Mouse (Mus musculus): ENCODE data around the gene Rnf182. TPM values are rescaled to one million over a fixed set of nuclear protein-coding genes. Genes with fewer than 3 reads are reported as not detected.

Rnf182 gene
- 9.9 and 10.4 TPM in 2 replicates for polyA plus RNA-seq (2014; fragmentation: Nextera tagmentation; extraction: Ambion mirVana)

DNA sequence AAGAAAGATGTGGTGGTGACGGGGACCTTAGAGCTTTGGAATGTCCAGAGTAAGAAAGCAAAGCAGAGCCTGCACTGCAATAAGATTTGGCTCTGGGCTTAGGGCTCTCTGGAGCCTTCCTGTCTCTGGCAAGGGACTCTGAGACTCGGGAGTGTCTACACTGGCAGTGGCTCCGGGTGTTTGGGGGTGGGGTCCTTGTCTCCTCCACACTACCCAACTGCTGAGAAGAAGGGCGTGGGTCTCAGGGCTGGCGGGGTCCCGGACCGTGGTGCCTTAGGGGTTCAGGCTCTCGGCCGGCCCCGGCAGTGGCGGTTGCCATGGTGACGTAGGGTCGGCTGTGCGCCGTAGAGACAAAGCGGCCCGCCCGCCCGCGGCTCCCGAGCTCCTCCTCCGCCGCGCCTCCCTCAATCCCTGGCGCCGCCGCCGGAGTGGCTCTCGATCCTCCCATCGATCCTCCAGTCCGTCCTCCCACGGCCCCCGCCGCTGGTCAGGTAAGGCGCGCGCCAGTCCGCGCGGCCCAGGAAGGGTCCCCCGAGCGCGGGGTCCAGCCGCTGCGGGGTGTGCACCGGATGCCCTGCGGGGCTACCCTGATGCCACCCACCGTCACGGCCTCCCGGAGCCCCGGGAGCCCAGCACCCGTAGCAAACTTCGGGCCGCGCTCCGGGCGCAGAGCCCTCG lies at the start of gene Rnf182:
Gene Rnf182, plus strand, starts transcription at position 134 of the 678 bp plus-strand sequence.
- peak; percentile 96 for ATAC-seq (ENCODE audit: low FRiP score)
- under 1% methylated on average over 48 of the region's 58 CpGs for WGBS
- peak within 1 kb of the TSS; percentile 89 for H3K4me2 ChIP-seq (replicated peaks; ENCODE audit: low read depth, low read length)
- H3K27ac ChIP-seq (ENCODE audit: low read depth, low read length): peak within 1 kb of the TSS; percentile 55
- H3K27me3 ChIP-seq (ENCODE audit: control insufficient read depth, insufficient read depth, low read length): no peaks in the 10 kb centered on the region; the same call in 1 of the 2 replicates
- H3K4me1 ChIP-seq (replicated peaks; ENCODE audit: control insufficient read depth, insufficient read depth, low read length): peaks cover 4% of the 10 kb centered on the region; the same call in 1 of the 2 replicates
- H3K36me3 ChIP-seq (ENCODE audit: control insufficient read depth, insufficient read depth, low read length): no peaks in the 10 kb centered on the region
- DNase-seq (ENCODE audit: low spot score): peak; percentile 92
- H3K4me3 ChIP-seq (ENCODE audit: low read depth, low read length): peak within 1 kb of the TSS; percentile 75
- peak within 1 kb of the TSS; percentile 79 for H3K9ac ChIP-seq (ENCODE audit: low read depth, low read length)
- no peaks in the 10 kb centered on the region for H3K9me3 ChIP-seq (ENCODE audit: control insufficient read depth, low read length)

DNA sequence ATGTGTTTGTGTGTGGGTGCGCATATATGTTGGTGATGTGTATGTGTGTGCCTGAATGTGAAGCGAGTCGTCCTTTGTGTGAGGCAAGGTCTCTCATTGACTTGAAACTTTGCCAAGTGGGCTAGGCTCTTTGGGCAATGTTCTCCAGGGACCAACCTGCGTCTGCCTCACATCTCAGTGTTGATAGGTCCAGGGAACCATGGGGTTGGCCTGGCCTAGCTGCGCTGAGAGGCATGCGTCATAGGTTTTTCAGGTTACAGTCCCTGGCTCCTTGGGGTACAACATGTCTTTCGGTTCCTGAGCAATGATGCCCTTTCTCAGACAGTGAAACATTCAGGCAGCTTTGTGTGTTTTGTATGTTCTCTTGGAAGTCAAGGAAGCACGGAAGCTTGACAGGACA lies 49.3 kb upstream of the Rnf182 start:
- Histone ChIP-seq H3K27me3 (ENCODE audit: control insufficient read depth, insufficient read depth, low read length) (no peaks in the 10 kb centered on the region), H3K27ac (ENCODE audit: low read depth, low read length) (no peak overlapping the region), H3K9me3 (ENCODE audit: control insufficient read depth, low read length) (no peaks in the 10 kb centered on the region), H3K4me2 (replicated peaks; ENCODE audit: low read depth, low read length) (no peak overlapping the region), H3K36me3 (ENCODE audit: control insufficient read depth, insufficient read depth, low read length) (no peaks in the 10 kb centered on the region), H3K4me3 (ENCODE audit: low read depth, low read length) (no peak overlapping the region), H3K9ac (ENCODE audit: low read depth, low read length) (no peak overlapping the region), H3K4me1 (replicated peaks; ENCODE audit: control insufficient read depth, insufficient read depth, low read length) (no peaks in the 10 kb centered on the region)
- WGBS: 93% methylated on average over 8 of the region's 8 CpGs
- ATAC-seq (ENCODE audit: low FRiP score) (no peak), DNase-seq (ENCODE audit: low spot score) (no peak)

DNA sequence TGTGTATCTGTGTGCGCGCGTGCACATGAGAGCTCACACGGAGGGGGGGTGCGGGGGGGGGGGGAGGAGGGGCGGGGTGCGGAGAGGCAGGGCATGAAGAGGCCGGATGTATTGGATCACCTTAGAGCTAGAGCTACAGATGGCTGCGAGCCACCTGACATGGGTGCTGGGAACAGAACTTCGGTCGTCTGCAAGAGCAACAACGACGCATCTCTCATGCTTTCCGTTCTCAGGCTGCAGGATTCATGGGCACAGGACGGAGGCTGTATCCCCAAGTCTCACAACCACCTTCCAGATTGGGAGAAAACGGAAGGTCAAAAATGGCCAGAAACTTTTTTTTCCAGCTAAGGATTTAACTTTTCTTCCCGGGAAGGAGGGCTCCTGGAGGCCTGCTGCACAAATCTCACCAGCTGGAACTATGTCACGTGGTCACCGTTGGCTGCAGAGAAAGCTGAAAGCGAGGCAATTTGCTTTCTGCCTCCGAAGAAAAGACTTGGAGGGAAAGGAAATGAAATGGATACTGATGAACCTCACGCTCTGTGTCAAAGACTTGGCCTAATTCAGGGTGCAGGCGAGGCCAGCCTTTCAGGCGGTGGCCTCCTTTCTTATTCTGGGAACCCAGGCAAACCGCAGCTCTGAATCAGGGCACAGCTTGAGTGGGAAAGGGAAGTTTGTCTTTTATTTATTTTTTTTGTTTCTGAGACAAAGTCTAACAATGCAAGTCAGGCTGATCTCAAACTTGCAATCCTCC lies 48.2 kb upstream of the Rnf182 start:
- no peak for ATAC-seq (ENCODE audit: low FRiP score)
- DNase-seq (ENCODE audit: low spot score): no peak
- Histone ChIP-seq H3K9me3 (ENCODE audit: control insufficient read depth, low read length) (no peaks in the 10 kb centered on the region), H3K4me3 (ENCODE audit: low read depth, low read length) (no peak overlapping the region), H3K27me3 (ENCODE audit: control insufficient read depth, insufficient read depth, low read length) (no peaks in the 10 kb centered on the region), H3K36me3 (ENCODE audit: control insufficient read depth, insufficient read depth, low read length) (no peaks in the 10 kb centered on the region), H3K27ac (ENCODE audit: low read depth, low read length) (no peak overlapping the region), H3K9ac (ENCODE audit: low read depth, low read length) (no peak overlapping the region), H3K4me2 (replicated peaks; ENCODE audit: low read depth, low read length) (no peak overlapping the region), H3K4me1 (replicated peaks; ENCODE audit: control insufficient read depth, insufficient read depth, low read length) (no peaks in the 10 kb centered on the region)
- 61% methylated on average over 19 of the region's 25 CpGs for WGBS

DNA sequence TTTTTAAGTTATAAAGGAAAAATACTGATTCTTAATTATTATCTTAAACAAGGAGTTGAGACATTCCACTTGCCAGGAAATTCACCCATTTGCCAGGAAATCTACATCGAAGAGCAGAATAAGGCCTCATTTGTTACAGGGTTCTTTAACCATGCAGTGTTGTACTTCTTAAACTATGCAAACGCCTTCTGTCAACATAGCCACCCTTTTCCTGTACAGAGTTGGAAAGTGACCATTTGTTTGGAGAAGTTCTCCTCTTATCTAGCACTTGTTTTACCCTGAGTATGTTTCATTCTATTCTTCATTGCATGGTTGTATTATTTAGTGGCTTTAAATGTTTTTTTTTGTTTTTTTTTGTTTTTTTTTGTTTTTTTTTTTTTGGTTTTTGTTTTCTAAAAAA lies 41.5 kb upstream of the Rnf182 start:
- Histone ChIP-seq H3K9ac (ENCODE audit: low read depth, low read length) (no peak overlapping the region), H3K27ac (ENCODE audit: low read depth, low read length) (no peak overlapping the region), H3K4me2 (replicated peaks; ENCODE audit: low read depth, low read length) (no peak overlapping the region), H3K9me3 (ENCODE audit: control insufficient read depth, low read length) (no peaks in the 10 kb centered on the region), H3K4me3 (ENCODE audit: low read depth, low read length) (no peak overlapping the region), H3K4me1 (replicated peaks; ENCODE audit: control insufficient read depth, insufficient read depth, low read length) (no peaks in the 10 kb centered on the region), H3K27me3 (ENCODE audit: control insufficient read depth, insufficient read depth, low read length) (no peaks in the 10 kb centered on the region), H3K36me3 (ENCODE audit: control insufficient read depth, insufficient read depth, low read length) (no peaks in the 10 kb centered on the region)
- WGBS: 80% methylated on average over 2 of the region's 2 CpGs
- no peak for ATAC-seq (ENCODE audit: low FRiP score)
- no peak for DNase-seq (ENCODE audit: low spot score)

DNA sequence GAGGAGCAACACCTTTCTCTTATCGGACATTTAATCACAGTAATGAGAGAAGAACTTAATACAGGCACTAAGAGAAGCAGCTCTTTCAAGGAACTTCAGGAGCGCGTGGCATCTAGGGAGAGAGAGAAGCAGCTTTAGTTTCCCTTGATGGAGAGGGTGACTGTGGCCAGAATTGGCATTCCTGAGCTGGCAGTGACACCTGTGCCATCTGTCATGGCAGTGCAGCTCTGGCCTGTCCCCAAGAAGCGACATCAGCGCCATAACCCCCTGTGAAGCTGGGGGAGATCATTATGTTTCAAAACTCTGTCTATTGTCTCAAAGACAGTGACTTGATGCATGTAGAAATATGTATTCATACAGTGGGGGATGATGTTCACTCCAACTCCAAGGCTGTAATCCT lies 40.1 kb upstream of the Rnf182 start:
- no peaks in the 10 kb centered on the region for H3K36me3 ChIP-seq (ENCODE audit: control insufficient read depth, insufficient read depth, low read length)
- H3K4me2 ChIP-seq (replicated peaks; ENCODE audit: low read depth, low read length): no peak overlapping the region
- no peak overlapping the region for H3K4me3 ChIP-seq (ENCODE audit: low read depth, low read length)
- H3K9me3 ChIP-seq (ENCODE audit: control insufficient read depth, low read length): no peaks in the 10 kb centered on the region
- no peaks in the 10 kb centered on the region for H3K4me1 ChIP-seq (replicated peaks; ENCODE audit: control insufficient read depth, insufficient read depth, low read length)
- H3K27me3 ChIP-seq (ENCODE audit: control insufficient read depth, insufficient read depth, low read length): no peaks in the 10 kb centered on the region
- H3K27ac ChIP-seq (ENCODE audit: low read depth, low read length): no peak overlapping the region
- ATAC-seq (ENCODE audit: low FRiP score): no peak
- 92% methylated on average over 5 of the region's 5 CpGs for WGBS
- no peak overlapping the region for H3K9ac ChIP-seq (ENCODE audit: low read depth, low read length)
- no peak for DNase-seq (ENCODE audit: low spot score)

DNA sequence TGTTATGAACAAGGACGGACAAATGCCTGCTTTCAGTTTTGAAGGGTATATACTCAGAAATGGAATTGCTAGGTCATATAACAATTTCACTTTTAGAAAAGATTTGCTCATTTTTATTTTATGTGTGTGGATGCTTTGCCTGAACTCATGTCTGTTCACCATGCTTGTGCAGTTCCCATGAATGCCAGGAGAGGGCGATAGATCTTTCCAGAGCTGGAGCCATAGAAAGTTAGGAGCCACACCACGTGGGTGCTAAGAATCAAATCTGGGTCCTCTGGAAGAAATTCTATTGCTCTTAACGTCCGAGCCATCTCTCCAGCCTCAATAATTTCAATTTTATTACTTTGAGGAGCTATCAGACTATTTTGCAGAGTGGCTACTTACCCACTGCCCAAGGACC lies 38.3 kb upstream of the Rnf182 start:
- H3K27me3 ChIP-seq (ENCODE audit: control insufficient read depth, insufficient read depth, low read length): no peaks in the 10 kb centered on the region
- 69% methylated on average over 5 of the region's 5 CpGs for WGBS
- no peaks in the 10 kb centered on the region for H3K36me3 ChIP-seq (ENCODE audit: control insufficient read depth, insufficient read depth, low read length)
- H3K4me3 ChIP-seq (ENCODE audit: low read depth, low read length): no peak overlapping the region
- no peaks in the 10 kb centered on the region for H3K9me3 ChIP-seq (ENCODE audit: control insufficient read depth, low read length)
- no peaks in the 10 kb centered on the region for H3K4me1 ChIP-seq (replicated peaks; ENCODE audit: control insufficient read depth, insufficient read depth, low read length)
- DNase-seq (ENCODE audit: low spot score) (no peak), ATAC-seq (ENCODE audit: low FRiP score) (no peak)
- no peak overlapping the region for H3K4me2 ChIP-seq (replicated peaks; ENCODE audit: low read depth, low read length)
- no peak overlapping the region for H3K27ac ChIP-seq (ENCODE audit: low read depth, low read length)
- H3K9ac ChIP-seq (ENCODE audit: low read depth, low read length): no peak overlapping the region

DNA sequence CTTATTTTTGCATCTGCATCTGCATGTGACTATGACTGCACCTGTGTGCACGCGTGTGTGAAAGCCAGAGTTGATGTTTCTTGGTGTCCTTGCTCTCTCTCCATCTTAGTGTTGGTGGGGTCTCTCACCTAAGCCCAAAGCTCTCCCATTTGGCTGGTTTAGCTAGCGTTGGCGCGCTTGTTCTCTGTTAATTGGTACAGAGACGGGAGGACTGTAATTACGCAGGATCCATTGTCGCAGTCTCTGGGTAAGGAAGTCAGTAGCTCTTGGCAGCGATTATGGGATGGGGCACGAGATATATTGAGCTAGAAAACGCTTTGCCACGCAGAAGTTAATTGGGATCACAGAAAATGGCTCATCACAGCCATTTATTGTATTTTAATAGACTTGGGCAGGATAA lies 37.7 kb upstream of the Rnf182 start:
- Histone ChIP-seq H3K27me3 (ENCODE audit: control insufficient read depth, insufficient read depth, low read length) (no peaks in the 10 kb centered on the region), H3K27ac (ENCODE audit: low read depth, low read length) (no peak overlapping the region), H3K9ac (ENCODE audit: low read depth, low read length) (no peak overlapping the region), H3K4me3 (ENCODE audit: low read depth, low read length) (no peak overlapping the region), H3K9me3 (ENCODE audit: control insufficient read depth, low read length) (no peaks in the 10 kb centered on the region), H3K36me3 (ENCODE audit: control insufficient read depth, insufficient read depth, low read length) (no peaks in the 10 kb centered on the region), H3K4me2 (replicated peaks; ENCODE audit: low read depth, low read length) (no peak overlapping the region), H3K4me1 (replicated peaks; ENCODE audit: control insufficient read depth, insufficient read depth, low read length) (no peaks in the 10 kb centered on the region)
- DNase-seq (ENCODE audit: low spot score): no peak
- no peak for ATAC-seq (ENCODE audit: low FRiP score)
- 90% methylated on average over 12 of the region's 12 CpGs for WGBS

DNA sequence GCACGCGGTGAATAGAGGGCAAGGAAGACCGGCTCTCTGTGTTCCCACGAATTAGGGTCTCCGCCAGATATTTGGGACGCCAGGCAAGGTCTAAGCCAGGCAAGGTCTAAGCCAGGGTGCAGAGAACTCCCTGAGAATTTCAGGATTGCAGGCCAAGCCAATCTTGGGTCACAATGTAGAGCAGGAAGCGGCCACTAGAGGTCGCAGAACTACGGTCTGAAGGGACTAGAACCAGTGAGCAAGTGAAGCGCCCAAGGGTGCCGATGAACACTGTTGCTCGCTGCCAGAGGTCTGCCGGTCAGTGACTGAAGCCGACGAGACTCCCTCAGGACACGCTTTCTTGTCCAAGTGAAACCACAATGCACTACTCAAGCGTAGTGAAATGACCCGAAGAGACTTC lies 35.8 kb upstream of the Rnf182 start:
- H3K4me1 ChIP-seq (replicated peaks; ENCODE audit: control insufficient read depth, insufficient read depth, low read length): no peaks in the 10 kb centered on the region
- H3K4me3 ChIP-seq (ENCODE audit: low read depth, low read length): no peak overlapping the region
- no peaks in the 10 kb centered on the region for H3K27me3 ChIP-seq (ENCODE audit: control insufficient read depth, insufficient read depth, low read length)
- H3K9ac ChIP-seq (ENCODE audit: low read depth, low read length): no peak overlapping the region
- H3K9me3 ChIP-seq (ENCODE audit: control insufficient read depth, low read length): no peaks in the 10 kb centered on the region
- 26% methylated on average over 18 of the region's 18 CpGs for WGBS
- DNase-seq (ENCODE audit: low spot score) (peak; percentile 77), ATAC-seq (ENCODE audit: low FRiP score) (no peak)
- no peaks in the 10 kb centered on the region for H3K36me3 ChIP-seq (ENCODE audit: control insufficient read depth, insufficient read depth, low read length)
- H3K27ac ChIP-seq (ENCODE audit: low read depth, low read length): no peak overlapping the region
- H3K4me2 ChIP-seq (replicated peaks; ENCODE audit: low read depth, low read length): no peak overlapping the region

DNA sequence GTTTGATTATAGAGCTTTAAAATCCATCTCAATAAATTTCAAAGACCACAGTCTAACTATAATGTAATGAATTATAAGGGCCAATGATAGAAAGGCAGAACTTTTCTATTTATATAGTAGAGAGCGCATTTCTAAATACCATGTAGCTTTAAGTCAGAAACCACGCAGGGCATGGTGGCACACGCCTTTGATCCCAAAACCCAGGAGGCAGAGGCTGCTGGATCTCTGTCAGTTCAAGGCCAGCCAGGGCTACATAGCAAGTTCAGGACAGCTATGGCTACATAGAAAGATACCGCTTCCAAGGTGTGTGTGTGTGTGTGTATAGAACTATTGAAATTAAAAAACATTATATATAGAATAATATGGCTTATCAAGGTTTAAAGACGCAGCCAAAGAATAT lies 34.8 kb upstream of the Rnf182 start:
- Histone ChIP-seq H3K4me3 (ENCODE audit: low read depth, low read length) (no peak overlapping the region), H3K9ac (ENCODE audit: low read depth, low read length) (no peak overlapping the region), H3K4me1 (replicated peaks; ENCODE audit: control insufficient read depth, insufficient read depth, low read length) (no peaks in the 10 kb centered on the region), H3K27me3 (ENCODE audit: control insufficient read depth, insufficient read depth, low read length) (no peaks in the 10 kb centered on the region), H3K36me3 (ENCODE audit: control insufficient read depth, insufficient read depth, low read length) (no peaks in the 10 kb centered on the region), H3K27ac (ENCODE audit: low read depth, low read length) (no peak overlapping the region), H3K4me2 (replicated peaks; ENCODE audit: low read depth, low read length) (no peak overlapping the region), H3K9me3 (ENCODE audit: control insufficient read depth, low read length) (no peaks in the 10 kb centered on the region)
- 92% methylated on average over 5 of the region's 5 CpGs for WGBS
- ATAC-seq (ENCODE audit: low FRiP score) (no peak), DNase-seq (ENCODE audit: low spot score) (no peak)

All from hindbrain, embryonic 11.5 days (tissue).